Mouse (Mus musculus) layer of hippocampus, adult 9-10 months (tissue): ENCODE results near the gene Apba1.

Experiments used
- DNase-seq: peaks from one replicate; pipeline ENCODE4 v3.0.0; 2022; ENCODE audit warnings: low spot score

Apba1 gene

GRCm38 (mm10) chr19:23930826-23931225, 172.1 kb downstream of the Apba1 start:
- DNase-seq: no peak

DNA sequence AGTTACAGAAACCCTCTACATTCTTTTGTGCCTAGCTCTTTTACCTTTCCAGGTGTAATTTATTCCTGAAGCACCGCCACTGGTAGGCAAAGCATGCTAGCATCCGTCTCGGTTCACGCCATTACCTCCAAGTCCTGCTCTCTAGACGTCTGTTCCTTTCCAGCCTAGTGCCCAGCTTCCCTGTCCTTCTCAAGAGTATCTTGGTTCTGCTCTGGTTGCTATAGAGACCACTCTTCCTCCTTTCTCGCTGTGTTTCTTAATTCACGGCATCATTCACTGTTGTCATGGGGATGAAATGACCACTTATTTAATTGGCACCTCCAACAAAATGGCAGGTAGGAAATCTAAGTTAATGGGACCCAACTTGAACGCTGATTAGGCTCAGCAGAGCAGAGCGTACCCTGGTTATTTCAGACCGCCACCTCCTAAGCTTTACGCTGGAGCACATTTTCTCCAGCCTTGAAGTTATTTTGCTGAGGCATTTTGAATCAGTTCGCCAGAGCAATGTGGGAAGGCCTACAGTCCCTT, 182.8 kb downstream of the Apba1 start:
- no peak for DNase-seq

GRCm38 (mm10) chr19:23942886-23943285, 184.2 kb downstream of the Apba1 start:
- DNase-seq: no peak

- DNase-seq: no peak
Observed at GRCm38 (mm10) chr19:23946026-23946685, 187.5 kb downstream of the Apba1 start.

- no peak for DNase-seq
Observed at GRCm38 (mm10) chr19:23946751-23947150, 188.1 kb downstream of the Apba1 start.

DNA sequence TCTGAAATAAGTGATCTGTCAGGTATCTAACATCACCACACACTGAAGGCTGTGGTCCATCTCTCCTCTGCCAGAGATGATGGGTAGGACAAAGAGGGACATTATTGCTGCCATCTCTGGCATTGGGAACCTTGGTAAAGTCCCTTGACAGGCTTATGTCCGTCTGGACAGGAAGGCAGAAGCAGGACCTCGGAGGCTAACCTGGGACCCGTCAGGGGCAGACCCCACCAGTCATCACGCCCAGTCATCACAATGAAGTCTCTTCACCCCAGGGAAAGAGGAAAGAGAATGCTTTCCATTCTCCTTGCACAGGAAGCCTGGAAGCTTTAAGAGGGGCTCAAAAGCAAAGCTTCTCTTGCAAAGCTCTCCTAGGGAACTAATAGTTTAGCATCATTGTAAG, 189.2 kb downstream of the Apba1 start:
- DNase-seq: no peak

DNA sequence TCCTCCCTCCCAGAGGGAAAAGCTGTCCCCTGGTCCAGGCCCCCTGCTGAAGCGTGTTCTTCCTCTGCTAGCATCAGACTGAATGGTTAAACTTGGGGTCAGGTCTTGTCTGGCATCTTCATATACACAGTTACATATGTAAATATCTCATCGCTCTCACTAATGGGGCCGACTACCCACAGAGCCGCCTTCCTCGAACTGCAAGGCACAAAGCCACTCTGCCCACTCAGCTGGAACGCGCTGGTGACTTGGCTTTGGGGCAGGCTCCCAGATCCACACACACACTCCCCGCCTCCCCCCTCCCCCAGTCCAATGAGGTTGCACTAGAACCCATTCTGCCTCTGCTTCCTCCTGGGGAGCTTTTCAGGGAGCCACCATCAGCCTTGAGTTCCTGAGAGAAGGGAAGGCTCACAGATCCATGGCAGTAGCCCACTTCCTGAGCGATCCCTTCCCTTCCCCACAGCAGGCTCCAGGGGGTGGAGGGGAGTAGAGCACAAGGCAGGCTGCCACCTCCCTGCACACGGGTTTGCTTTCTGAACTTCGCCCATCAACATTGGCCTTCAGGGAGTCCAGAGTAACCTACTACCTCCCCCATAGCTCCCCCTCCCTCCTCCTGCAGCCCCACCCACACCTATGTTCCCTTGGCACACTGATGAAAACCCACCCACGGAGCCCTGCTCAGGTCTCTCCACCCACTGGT, 189.8 kb downstream of the Apba1 start:
- DNase-seq: no peak

- DNase-seq: no peak
Observed at GRCm38 (mm10) chr19:23955461-23955860, 196.8 kb downstream of the Apba1 start.

GRCm38 (mm10) chr19:23956299-23956975, 197.8 kb downstream of the Apba1 start:
- no peak for DNase-seq

GRCm38 (mm10) chr19:23957563-23957962, 198.9 kb downstream of the Apba1 start:
- no peak for DNase-seq

- no peak for DNase-seq
Observed at GRCm38 (mm10) chr19:23958925-23959324, 200.2 kb downstream of the Apba1 start.

DNA sequence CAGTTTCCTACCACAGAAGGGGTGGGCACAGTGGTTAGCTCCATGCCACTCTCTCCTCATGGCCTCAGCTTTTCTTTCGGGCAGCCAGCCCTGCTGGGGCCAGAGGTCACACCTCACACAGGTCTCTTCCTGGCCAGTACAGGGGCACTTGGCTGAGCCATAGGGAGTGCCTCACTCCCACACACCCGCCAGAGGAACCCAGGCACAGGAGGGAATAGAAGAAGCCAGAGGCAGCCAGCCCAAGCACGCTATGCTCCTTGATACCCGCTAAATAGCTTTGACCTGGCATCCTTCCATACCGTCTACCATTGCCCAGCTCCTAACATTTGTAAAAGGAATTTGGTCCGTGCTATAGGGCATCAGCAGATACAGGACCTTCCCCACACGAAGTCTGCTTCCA, 201.2 kb downstream of the Apba1 start:
- DNase-seq: no peak

DNA sequence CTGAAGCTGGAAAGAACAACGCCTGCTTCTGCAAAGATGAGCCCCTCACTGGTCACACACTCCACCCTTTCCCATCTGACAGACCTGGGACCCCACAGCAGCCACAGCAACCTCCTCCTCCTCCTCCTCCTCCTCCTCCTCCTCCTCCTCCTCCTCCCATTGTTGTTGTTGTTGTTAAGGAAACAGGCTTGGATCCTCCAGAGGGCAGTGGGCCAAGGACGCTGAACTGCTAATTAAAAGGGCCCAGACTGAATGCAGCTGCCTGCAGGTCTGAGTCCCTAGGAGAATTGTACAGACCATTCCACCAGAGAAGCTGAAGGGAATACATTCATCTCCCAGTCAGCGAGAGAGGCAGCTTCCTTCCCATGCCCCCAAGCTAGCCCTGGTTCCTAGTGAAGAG, 201.6 kb downstream of the Apba1 start:
- DNase-seq: no peak

- DNase-seq: no peak
Observed at GRCm38 (mm10) chr19:23960831-23961447, 202.3 kb downstream of the Apba1 start.

GRCm38 (mm10) chr19:23961516-23961915, 202.8 kb downstream of the Apba1 start:
- no peak for DNase-seq

DNA sequence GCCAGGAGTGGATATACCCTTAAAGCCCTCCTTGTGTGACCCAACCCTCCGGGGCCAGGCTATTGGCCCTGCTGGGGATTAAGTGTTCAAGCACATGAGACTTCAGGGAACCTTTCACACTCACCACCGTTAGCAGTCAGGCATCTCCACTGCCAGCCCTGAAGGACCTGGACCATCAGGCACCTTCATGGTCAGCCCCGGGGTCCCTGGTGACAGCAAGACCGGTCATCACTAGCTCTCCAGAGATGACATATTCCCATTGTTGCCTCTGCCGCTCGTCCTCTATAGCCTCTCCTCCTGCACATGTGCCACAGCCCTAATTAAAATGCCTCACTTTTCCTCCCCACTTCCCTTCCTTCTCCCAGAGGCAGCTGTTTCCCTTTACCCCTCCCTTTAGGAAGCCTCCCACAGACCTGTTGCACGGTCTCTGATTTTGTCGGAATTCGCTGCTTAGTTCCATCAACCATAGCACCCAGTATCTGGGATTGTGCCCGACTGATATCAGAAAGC, 205.8 kb downstream of the Apba1 start:
- DNase-seq: no peak

- DNase-seq: no peak
Observed at GRCm38 (mm10) chr19:23966376-23966775, 207.7 kb downstream of the Apba1 start.

- DNase-seq: no peak
Observed at GRCm38 (mm10) chr19:23967156-23967555, 208.5 kb downstream of the Apba1 start.

- DNase-seq: no peak
Observed at GRCm38 (mm10) chr19:23968125-23968861, 209.6 kb downstream of the Apba1 start.

DNA sequence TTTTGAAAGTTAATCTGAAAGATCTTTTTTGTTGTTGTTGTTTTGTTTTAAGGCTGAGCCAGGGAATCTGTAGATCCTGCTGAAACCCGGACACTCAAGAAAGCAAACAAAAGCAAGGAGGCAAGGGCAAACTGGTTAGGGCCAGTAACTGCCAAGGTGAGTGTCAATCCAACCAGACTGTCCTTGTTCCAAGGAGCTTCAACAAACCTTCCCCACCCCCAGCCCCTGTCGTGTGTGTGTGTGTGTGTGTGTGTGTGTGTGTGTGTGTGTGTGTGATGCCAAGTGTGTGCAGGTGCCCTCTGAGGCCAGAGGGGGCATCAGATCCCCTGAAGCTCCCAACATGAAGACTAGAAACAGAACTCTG, 210.2 kb downstream of the Apba1 start:
- DNase-seq: no peak

- no peak for DNase-seq
Observed at GRCm38 (mm10) chr19:23970374-23970773, 211.7 kb downstream of the Apba1 start.

DNA sequence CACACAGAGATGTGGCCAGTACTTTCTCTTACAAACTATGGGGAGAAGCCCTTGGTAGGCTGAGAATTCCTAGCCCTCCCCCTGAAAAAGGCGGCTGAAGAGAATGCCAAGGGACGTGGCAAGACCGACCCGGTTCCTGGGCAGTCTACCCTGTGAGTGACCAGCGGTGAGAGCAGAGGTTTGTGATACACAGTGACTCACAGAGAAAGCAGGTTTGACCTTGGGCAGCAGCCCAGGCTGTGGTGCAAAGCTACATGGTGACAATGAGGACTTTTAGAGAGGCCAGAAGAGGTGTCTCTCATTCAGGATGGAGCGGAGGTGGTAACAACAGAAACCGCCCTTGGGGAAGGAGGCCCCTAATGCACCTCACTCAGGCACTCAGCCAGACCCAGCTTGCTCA, 212.7 kb downstream of the Apba1 start:
- no peak for DNase-seq
